Mouse (Mus musculus): ENCODE measurements at regions not wholly inside any gene's neighbourhood (a gene's known extent, or its start where the extent isn't known, plus 50 kb on each side); places are given as distances from the start of the nearest gene placed in this dataset.

GRCm38 (mm10) chrX:11734505-11735435, 407.1 kb downstream of the H2al1j start:
- ATAC-seq (replicated peaks; ENCODE audit: insufficient number of reproducible peaks, low FRiP score, low TSS enrichment, poor library complexity, severe bottlenecking) = no peak

- no peak for ATAC-seq (replicated peaks; ENCODE audit: insufficient number of reproducible peaks, low FRiP score, low TSS enrichment, poor library complexity, severe bottlenecking)
Measured at GRCm38 (mm10) chrX:11735516-11736170, 408.0 kb downstream of the H2al1j start.

DNA sequence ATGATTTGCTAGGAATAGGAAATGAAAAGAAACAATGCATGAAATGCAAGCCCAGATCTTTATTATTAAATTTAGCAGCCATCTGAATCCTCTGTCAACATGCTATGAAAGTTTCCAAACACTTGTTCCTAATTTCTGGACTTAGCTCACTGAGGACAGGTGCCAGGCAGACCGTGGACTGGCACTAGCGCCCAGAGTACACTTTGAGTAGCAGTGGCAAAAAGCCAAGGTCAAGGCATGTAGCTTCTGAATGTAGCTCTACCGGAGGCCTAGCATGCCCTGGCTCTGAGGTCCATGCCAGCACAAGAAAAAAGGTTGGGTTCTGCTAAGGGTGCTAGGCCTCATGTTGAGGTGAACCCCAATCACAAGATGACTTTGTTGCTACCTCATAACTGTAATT, 408.9 kb downstream of the H2al1j start:
- ATAC-seq (replicated peaks; ENCODE audit: insufficient number of reproducible peaks, low FRiP score, low TSS enrichment, poor library complexity, severe bottlenecking) = no peak

- ATAC-seq (replicated peaks; ENCODE audit: insufficient number of reproducible peaks, low FRiP score, low TSS enrichment, poor library complexity, severe bottlenecking) = no peak
Measured at GRCm38 (mm10) chrX:11739565-11739964, 411.9 kb downstream of the H2al1j start.

GRCm38 (mm10) chrX:11745911-11746310, 414.2 kb downstream of the Bcor start:
- ATAC-seq (replicated peaks; ENCODE audit: insufficient number of reproducible peaks, low FRiP score, low TSS enrichment, poor library complexity, severe bottlenecking) = no peak

DNA sequence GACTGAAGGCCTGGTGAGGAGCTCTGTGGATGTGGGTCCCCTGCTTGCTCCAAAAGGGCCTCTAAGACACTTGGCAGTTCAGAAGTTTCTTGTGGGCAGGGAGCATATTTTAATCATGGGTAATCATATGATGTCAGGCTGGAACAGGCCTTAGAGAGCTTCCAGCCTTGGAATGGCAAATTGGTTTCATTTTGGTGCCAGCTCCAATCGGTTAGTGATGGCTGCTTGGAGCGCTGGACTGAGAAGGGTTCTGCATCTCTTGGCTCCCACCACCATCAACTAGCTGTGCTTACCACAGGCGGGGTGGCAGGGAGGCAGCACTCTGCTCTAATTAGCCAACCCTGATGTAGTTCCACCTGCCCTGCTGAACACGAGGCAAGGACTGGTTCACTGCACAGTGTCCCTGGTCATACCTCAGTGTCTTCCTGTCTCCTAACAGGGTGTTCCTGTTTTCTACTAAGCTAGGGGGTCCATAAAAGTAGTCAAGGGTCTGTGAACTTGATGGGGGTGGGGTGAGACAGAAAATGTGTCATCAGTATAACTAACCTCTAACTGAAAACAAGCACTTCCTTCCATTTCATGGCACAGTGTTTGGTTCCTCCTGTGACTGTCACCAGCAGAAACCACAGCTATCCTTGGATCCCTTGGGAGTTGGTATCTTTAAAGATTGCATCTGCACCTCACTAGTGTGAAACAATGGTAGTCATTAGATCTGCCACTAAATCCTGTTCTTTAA, 412.6 kb downstream of the Bcor start:
- no peak for ATAC-seq (replicated peaks; ENCODE audit: insufficient number of reproducible peaks, low FRiP score, low TSS enrichment, poor library complexity, severe bottlenecking)

GRCm38 (mm10) chrX:11748278-11748677, 411.9 kb downstream of the Bcor start:
- no peak for ATAC-seq (replicated peaks; ENCODE audit: insufficient number of reproducible peaks, low FRiP score, low TSS enrichment, poor library complexity, severe bottlenecking)

- no peak for ATAC-seq (replicated peaks; ENCODE audit: insufficient number of reproducible peaks, low FRiP score, low TSS enrichment, poor library complexity, severe bottlenecking)
Measured at GRCm38 (mm10) chrX:11752513-11752912, 407.6 kb downstream of the Bcor start.

DNA sequence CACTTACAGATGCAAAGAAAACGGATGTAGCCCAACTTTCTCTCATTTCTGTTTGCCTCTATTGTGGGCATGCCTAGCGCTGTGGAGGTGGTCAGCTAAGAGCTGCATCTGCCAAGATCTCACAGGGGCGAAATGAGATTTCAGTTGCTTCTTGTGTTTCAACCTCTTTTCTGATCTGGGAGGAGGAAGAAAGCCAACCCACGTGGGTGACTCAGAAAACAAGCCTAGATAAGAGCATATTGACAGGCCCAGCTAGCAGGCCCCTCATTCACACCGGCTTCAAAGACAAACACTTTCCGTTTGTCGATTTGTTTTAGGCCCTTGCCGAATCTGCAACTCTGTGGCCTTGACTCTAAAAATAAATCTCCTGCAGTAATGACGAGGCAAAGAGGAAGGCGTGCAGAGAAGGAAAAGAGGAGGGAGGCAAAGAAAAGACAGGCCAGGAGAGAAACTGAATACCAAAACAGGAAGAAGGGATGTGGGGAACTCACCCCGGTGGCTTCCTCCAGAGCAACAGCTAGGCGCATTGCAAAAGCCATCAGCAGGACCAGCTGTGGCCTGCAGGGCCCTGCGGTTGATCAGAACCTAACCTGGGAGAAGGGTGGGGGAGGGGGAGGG, 407.1 kb downstream of the Bcor start:
- no peak for ATAC-seq (replicated peaks; ENCODE audit: insufficient number of reproducible peaks, low FRiP score, low TSS enrichment, poor library complexity, severe bottlenecking)

GRCm38 (mm10) chrX:11755046-11755445, 405.1 kb downstream of the Bcor start:
- no peak for ATAC-seq (replicated peaks; ENCODE audit: insufficient number of reproducible peaks, low FRiP score, low TSS enrichment, poor library complexity, severe bottlenecking)

GRCm38 (mm10) chrX:11763351-11764082, 396.6 kb downstream of the Bcor start:
- ATAC-seq (replicated peaks; ENCODE audit: insufficient number of reproducible peaks, low FRiP score, low TSS enrichment, poor library complexity, severe bottlenecking) = no peak

DNA sequence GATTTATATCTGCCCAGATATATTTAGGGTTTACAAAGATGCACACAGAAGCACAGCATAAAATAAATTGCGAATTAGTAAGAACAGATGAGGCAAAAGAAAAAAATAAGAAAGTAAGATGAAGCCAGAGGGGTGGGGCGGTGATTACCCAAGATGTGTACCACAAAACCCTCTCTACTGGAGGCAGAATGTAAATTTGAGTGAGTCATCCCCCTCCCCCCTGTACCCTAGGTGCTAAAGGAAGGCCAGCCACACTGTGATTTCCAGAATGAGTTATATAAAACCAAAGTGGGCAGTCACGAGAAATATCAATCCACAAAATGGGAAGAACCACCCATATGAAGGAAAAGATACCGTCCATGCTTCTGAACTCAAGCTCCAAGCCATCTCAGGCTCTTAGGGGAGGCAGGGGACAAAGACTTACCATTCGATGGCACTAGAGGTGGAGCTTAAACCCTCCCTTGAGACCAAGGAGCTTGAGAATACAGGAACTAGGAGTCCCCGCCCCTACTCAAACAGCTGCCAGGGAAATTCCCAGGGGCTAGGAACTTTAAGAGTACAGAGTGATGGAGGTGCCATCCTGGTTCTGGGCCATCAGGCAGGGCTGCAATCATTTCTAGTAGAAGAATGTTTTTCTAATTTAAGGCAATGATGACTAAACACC, 383.8 kb downstream of the Bcor start:
- ATAC-seq (replicated peaks; ENCODE audit: insufficient number of reproducible peaks, low FRiP score, low TSS enrichment, poor library complexity, severe bottlenecking) = no peak

GRCm38 (mm10) chrX:11795010-11795409, 365.1 kb downstream of the Bcor start:
- ATAC-seq (replicated peaks; ENCODE audit: insufficient number of reproducible peaks, low FRiP score, low TSS enrichment, poor library complexity, severe bottlenecking) = no peak

GRCm38 (mm10) chrX:11797870-11798269, 362.3 kb downstream of the Bcor start:
- no peak for ATAC-seq (replicated peaks; ENCODE audit: insufficient number of reproducible peaks, low FRiP score, low TSS enrichment, poor library complexity, severe bottlenecking)

GRCm38 (mm10) chrX:11798326-11798725, 361.8 kb downstream of the Bcor start:
- no peak for ATAC-seq (replicated peaks; ENCODE audit: insufficient number of reproducible peaks, low FRiP score, low TSS enrichment, poor library complexity, severe bottlenecking)

- no peak for ATAC-seq (replicated peaks; ENCODE audit: insufficient number of reproducible peaks, low FRiP score, low TSS enrichment, poor library complexity, severe bottlenecking)
Measured at GRCm38 (mm10) chrX:11800400-11800941, 359.7 kb downstream of the Bcor start.

- no peak for ATAC-seq (replicated peaks; ENCODE audit: insufficient number of reproducible peaks, low FRiP score, low TSS enrichment, poor library complexity, severe bottlenecking)
Measured at GRCm38 (mm10) chrX:11801208-11801607, 358.9 kb downstream of the Bcor start.

- no peak for ATAC-seq (replicated peaks; ENCODE audit: insufficient number of reproducible peaks, low FRiP score, low TSS enrichment, poor library complexity, severe bottlenecking)
Measured at GRCm38 (mm10) chrX:11801621-11802020, 358.5 kb downstream of the Bcor start.
